Mouse (Mus musculus): Measurements from ENCODE around the gene Zzef1. TPM values are rescaled to one million over a fixed set of nuclear protein-coding genes. Genes with fewer than 3 reads are reported as not detected.

Zzef1 gene
- polyA plus RNA-seq, 1 experiment from 2014 or later: 3.5 TPM

DNA sequence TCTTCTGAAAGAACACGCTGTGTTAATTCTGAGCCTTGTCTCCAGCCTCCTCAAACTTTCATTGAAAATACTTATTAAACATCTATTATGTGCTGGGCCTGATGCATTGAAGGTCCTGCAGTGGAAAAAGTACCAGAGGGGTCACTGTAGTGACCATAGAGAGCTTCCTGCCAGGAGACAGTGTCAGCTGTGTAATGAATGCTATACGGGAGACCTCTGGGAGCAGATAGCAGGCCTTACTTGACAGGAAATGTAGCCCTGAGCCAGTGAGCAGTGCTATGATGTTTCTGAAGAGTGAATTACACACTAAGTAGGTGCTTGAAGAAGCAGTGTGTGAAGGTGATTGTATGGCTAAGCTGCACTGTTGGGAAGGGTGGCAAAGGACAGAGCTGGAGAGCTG, 49.5 kb downstream of the Zzef1 start:
- Histone ChIP-seq H3K4me2 (ENCODE audit: low read depth, low read length) (no peak overlapping the region), H3K9ac (replicated peaks) (no peak overlapping the region), H3K4me1 (ENCODE audit: insufficient read depth) (no peaks in the 10 kb centered on the region), H3K9me3 (ENCODE audit: low read length) (no peaks in the 10 kb centered on the region), H3K27ac (ENCODE audit: low read depth) (no peak overlapping the region), H3K36me3 (replicated peaks; ENCODE audit: insufficient read depth, low read length) (peaks cover 31% of the 10 kb centered on the region), H3K27me3 (ENCODE audit: insufficient read depth, low read length) (no peaks in the 10 kb centered on the region), H3K4me3 (ENCODE audit: low read depth, low read length) (no peak overlapping the region)
- DNase-seq (no peak), ATAC-seq (no peak)
- 83% methylated on average over 2 of the region's 2 CpGs for WGBS (ENCODE audit: insufficient replicate concordance)
- TF ChIP-seq CTCF (IDR thresholded peaks at IDR 0.05; ENCODE audit: low read depth): no peak
- no peak for TF ChIP-seq EP300 (IDR thresholded peaks at IDR 0.05; ENCODE audit: low read depth)

DNA sequence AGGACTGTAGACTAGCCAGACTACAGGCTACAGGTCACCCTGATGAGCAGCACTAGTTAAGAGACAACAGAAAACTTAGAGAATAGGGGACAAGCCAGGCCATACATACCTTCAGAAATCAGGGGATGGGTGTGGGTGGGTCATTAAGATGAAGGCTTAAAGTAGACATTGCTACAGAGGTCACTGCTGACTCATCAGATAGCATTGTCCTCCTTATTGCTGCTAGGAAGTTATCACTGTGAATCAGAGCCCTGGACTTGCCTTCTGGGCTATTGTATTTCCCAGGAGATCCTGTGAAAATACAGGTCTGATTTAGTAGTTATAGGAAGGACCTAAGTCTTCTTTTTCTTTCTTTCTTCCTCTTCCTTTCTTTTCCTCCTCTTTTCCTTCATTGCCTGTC, 50.7 kb downstream of the Zzef1 start:
- H3K4me2 ChIP-seq (ENCODE audit: low read depth, low read length): no peak overlapping the region
- no peak overlapping the region for H3K27ac ChIP-seq (ENCODE audit: low read depth)
- H3K9me3 ChIP-seq (ENCODE audit: low read length): no peaks in the 10 kb centered on the region
- H3K27me3 ChIP-seq (ENCODE audit: insufficient read depth, low read length): no peaks in the 10 kb centered on the region
- ATAC-seq (no peak), DNase-seq (no peak)
- no peak overlapping the region for H3K9ac ChIP-seq (replicated peaks)
- no peak overlapping the region for H3K4me3 ChIP-seq (ENCODE audit: low read depth, low read length)
- no peak for TF ChIP-seq EP300 (IDR thresholded peaks at IDR 0.05; ENCODE audit: low read depth)
- peaks cover 33% of the 10 kb centered on the region for H3K36me3 ChIP-seq (replicated peaks; ENCODE audit: insufficient read depth, low read length)
- H3K4me1 ChIP-seq (ENCODE audit: insufficient read depth): no peaks in the 10 kb centered on the region

DNA sequence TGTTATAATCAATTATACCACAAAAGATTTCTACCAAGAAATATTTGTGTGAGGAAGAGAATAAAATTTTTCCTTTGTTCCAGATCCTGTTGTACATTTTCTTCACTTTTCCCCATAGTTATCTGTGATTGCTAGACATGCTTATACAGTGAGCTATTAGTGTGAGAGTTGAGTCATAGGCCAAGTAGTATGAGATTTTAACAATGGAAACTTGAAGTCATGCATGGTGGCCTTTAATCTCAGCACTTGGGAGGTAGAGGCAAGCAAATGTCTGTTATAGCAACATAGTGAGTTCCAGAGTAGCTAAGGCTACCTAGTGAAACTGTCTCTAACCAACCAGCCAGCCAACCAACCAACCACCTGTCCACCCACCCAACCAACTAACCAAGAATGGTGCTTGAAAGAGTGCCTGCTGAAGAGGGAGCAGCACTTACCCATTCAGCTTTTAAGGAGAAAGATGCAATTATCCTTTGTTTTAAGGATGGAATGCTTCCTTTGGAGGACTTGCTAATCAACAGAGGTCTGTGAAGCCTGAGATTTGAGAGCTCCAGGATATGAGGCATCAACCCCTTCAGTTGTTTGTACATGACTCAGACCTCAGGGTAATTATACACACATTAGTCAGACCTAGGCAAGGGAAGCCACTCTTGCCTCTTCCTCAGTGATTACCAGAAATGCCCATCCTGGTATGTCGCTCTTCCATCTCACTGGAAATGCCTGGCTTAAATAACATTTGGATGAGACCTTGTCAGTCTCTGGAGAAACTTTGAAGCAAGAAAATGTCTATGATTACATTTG, 52.0 kb downstream of the Zzef1 start:
- no peaks in the 10 kb centered on the region for H3K27me3 ChIP-seq (ENCODE audit: insufficient read depth, low read length)
- H3K27ac ChIP-seq (ENCODE audit: low read depth): no peak overlapping the region
- TF ChIP-seq CTCF (IDR thresholded peaks at IDR 0.05; ENCODE audit: low read depth) (no peak), EP300 (IDR thresholded peaks at IDR 0.05; ENCODE audit: low read depth) (no peak)
- 93% methylated on average over 1 of the region's 1 CpGs for WGBS (ENCODE audit: insufficient replicate concordance)
- H3K36me3 ChIP-seq (replicated peaks; ENCODE audit: insufficient read depth, low read length): peaks cover 40% of the 10 kb centered on the region
- DNase-seq (no peak), ATAC-seq (no peak)
- H3K4me1 ChIP-seq (ENCODE audit: insufficient read depth): no peaks in the 10 kb centered on the region
- no peaks in the 10 kb centered on the region for H3K9me3 ChIP-seq (ENCODE audit: low read length)
- no peak overlapping the region for H3K4me3 ChIP-seq (ENCODE audit: low read depth, low read length)
- H3K4me2 ChIP-seq (ENCODE audit: low read depth, low read length): no peak overlapping the region
- H3K9ac ChIP-seq (replicated peaks): no peak overlapping the region

DNA sequence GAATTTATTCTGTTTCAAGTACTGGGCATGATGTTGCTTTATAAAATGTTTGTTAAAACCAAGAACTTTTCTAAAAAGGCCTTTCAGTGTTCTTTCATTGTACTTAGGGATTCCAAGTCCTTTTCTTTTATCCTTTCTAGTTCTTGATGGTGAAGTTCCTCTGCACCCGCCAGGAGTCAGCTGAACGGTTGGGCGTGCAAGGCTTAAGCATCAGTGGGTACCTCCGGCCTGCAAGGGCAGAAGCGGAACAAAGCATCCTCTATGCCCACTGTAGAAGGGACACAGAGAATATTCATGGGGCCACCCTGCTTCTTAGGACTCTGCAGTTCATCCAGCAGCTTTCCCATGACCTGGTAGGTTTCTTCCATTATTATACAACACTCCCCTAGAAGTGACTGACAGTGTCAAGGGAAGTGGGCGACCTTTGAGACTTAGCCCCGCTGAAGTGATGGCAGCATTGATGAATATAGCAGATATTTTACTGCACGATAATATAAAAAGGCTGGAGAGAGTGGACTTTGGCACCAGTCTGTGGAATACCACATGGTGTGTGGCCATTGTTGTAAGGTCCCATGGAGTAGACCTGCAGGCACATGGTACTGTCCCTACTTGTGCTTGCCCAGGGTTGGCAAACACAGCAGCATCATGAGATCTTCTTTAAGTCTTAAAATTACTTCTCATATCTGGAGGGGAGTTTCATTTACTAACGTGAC, 54.5 kb downstream of the Zzef1 start:
- no peaks in the 10 kb centered on the region for H3K9me3 ChIP-seq (ENCODE audit: low read length)
- H3K4me1 ChIP-seq (ENCODE audit: insufficient read depth): no peaks in the 10 kb centered on the region
- DNase-seq (no peak), ATAC-seq (no peak)
- peaks cover 55% of the 10 kb centered on the region for H3K36me3 ChIP-seq (replicated peaks; ENCODE audit: insufficient read depth, low read length)
- no peaks in the 10 kb centered on the region for H3K27me3 ChIP-seq (ENCODE audit: insufficient read depth, low read length)
- no peak overlapping the region for H3K9ac ChIP-seq (replicated peaks)
- H3K4me2 ChIP-seq (ENCODE audit: low read depth, low read length): no peak overlapping the region
- no peak overlapping the region for H3K4me3 ChIP-seq (ENCODE audit: low read depth, low read length)
- 90% methylated on average over 9 of the region's 9 CpGs for WGBS (ENCODE audit: insufficient replicate concordance)
- no peak overlapping the region for H3K27ac ChIP-seq (ENCODE audit: low read depth)
- TF ChIP-seq CTCF (IDR thresholded peaks at IDR 0.05; ENCODE audit: low read depth) (no peak), EP300 (IDR thresholded peaks at IDR 0.05; ENCODE audit: low read depth) (no peak)

DNA sequence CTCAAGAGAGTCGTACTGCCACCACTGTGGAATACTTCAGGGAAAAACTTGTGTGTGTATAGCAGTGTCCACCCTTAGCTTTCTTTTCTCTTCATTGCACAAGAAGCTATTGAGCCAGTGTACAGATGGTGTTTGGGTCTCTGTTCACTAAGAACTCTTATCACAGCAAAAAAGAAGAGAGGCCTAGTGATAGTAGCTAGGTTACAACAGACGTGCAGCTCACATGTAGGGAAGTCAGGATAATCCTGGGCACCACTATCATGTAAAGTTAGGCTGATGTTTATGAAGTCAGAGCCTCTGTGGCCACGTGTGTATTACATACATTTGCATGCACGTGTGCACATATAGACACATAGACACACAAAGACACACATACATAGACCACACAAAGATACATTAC, 55.2 kb downstream of the Zzef1 start:
- H3K4me2 ChIP-seq (ENCODE audit: low read depth, low read length): no peak overlapping the region
- peaks cover 59% of the 10 kb centered on the region for H3K36me3 ChIP-seq (replicated peaks; ENCODE audit: insufficient read depth, low read length)
- H3K4me3 ChIP-seq (ENCODE audit: low read depth, low read length): no peak overlapping the region
- H3K9ac ChIP-seq (replicated peaks): no peak overlapping the region
- no peak for ATAC-seq
- H3K27me3 ChIP-seq (ENCODE audit: insufficient read depth, low read length): no peaks in the 10 kb centered on the region
- no peak for DNase-seq
- H3K27ac ChIP-seq (ENCODE audit: low read depth): no peak overlapping the region
- 76% methylated on average over 4 of the region's 4 CpGs for WGBS (ENCODE audit: insufficient replicate concordance)
- TF ChIP-seq EP300 (IDR thresholded peaks at IDR 0.05; ENCODE audit: low read depth) (no peak), CTCF (IDR thresholded peaks at IDR 0.05; ENCODE audit: low read depth) (no peak)
- no peaks in the 10 kb centered on the region for H3K4me1 ChIP-seq (ENCODE audit: insufficient read depth)
- no peaks in the 10 kb centered on the region for H3K9me3 ChIP-seq (ENCODE audit: low read length)

DNA sequence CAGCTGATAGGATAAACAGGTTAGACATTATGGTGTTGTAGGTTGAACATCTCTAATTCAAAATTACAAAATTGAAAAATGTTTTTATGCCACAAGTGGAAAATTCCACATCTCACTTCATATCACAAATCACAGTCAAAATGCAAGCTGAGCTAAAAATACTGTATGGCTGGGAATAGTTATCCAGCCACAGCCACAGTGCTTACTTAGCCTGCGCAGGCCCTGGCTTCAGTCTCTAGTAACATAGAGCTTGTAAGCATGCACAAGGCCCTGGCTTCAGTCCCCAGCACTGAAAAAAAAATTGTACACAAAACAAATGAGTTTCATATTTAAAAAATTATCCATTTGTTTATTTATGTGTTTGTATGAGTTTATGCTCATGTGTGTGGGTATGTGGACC, 56.1 kb downstream of the Zzef1 start:
- Histone ChIP-seq H3K27me3 (ENCODE audit: insufficient read depth, low read length) (no peaks in the 10 kb centered on the region), H3K36me3 (replicated peaks; ENCODE audit: insufficient read depth, low read length) (peaks cover 52% of the 10 kb centered on the region), H3K4me1 (ENCODE audit: insufficient read depth) (no peaks in the 10 kb centered on the region), H3K4me3 (ENCODE audit: low read depth, low read length) (no peak overlapping the region), H3K4me2 (ENCODE audit: low read depth, low read length) (no peak overlapping the region), H3K9me3 (ENCODE audit: low read length) (no peaks in the 10 kb centered on the region), H3K9ac (replicated peaks) (no peak overlapping the region), H3K27ac (ENCODE audit: low read depth) (no peak overlapping the region)
- ATAC-seq: no peak
- 88% methylated on average over 1 of the region's 1 CpGs for WGBS (ENCODE audit: insufficient replicate concordance)
- TF ChIP-seq CTCF (IDR thresholded peaks at IDR 0.05; ENCODE audit: low read depth): no peak
- no peak for TF ChIP-seq EP300 (IDR thresholded peaks at IDR 0.05; ENCODE audit: low read depth)
- no peak for DNase-seq
